Mouse (Mus musculus) frontal cortex, postnatal 10 days (tissue): ENCODE measurements around the gene Cass4.

Experiments
- DNase-seq, 2 experiments: peaks; one replicate each; pipeline ENCODE4 v3.0.0; 2022; ENCODE audit warnings: low spot score in 2 of 2, mixed read lengths in 1 of 2

Cass4 gene

GRCm38 (mm10) chr2:172481654-172482385 is 88.2 kb downstream of the Cass4 start:
- DNase-seq, result no peak
